Mouse (Mus musculus): ENCODE measurements at regions not wholly inside any gene's neighbourhood (a gene's known extent, or its start where the extent isn't known, plus 50 kb on each side); places are given as distances from the start of the nearest gene placed in this dataset.
A peak's percentile ranks its signal among the peaks of the same experiment; 100 is the strongest.

GRCm38 (mm10) chr14:106669281-106669680, 563.3 kb downstream of the Trim52 start:
- DNase-seq: no peak

GRCm38 (mm10) chr14:106677970-106678369, 572.0 kb downstream of the Trim52 start:
- no peak for DNase-seq

- peak; percentile 19 for DNase-seq
Observed at GRCm38 (mm10) chr14:106681193-106681592, 575.2 kb downstream of the Trim52 start.

- DNase-seq: peak; percentile 26
Observed at GRCm38 (mm10) chr14:106687361-106687760, 581.4 kb downstream of the Trim52 start.

GRCm38 (mm10) chr14:106714020-106714419, 608.0 kb downstream of the Trim52 start:
- no peak for DNase-seq

GRCm38 (mm10) chr14:106733825-106734224, 627.8 kb downstream of the Trim52 start:
- DNase-seq: no peak

- no peak for DNase-seq
Observed at GRCm38 (mm10) chr14:106740857-106741256, 634.9 kb downstream of the Trim52 start.

- DNase-seq: no peak
Observed at GRCm38 (mm10) chr14:106760150-106760549, 654.2 kb downstream of the Trim52 start.

GRCm38 (mm10) chr14:106763089-106763605, 657.1 kb downstream of the Trim52 start:
- no peak for DNase-seq

GRCm38 (mm10) chr14:106765884-106766467, 660.0 kb downstream of the Trim52 start:
- DNase-seq: no peak
